Mouse (Mus musculus): Measurements from ENCODE around the gene Ccdc85c. TPM values are rescaled to one million over a fixed set of nuclear protein-coding genes. Genes with fewer than 3 reads are reported as not detected.
A peak's percentile ranks its signal among the peaks of the same experiment; 100 is the strongest.

Ccdc85c gene
- polyA plus RNA-seq, 1 experiment = 26.1 TPM

GRCm38 (mm10) chr12:108171336-108171735 is 103.9 kb downstream of the Ccdc85c start:
- no peaks in the 10 kb centered on the region for H3K36me3 ChIP-seq (ENCODE audit: control insufficient read depth, insufficient read depth, low read length)
- no peak overlapping the region for H3K4me3 ChIP-seq (ENCODE audit: control insufficient read depth, insufficient read depth, low read length)
- H3K27ac ChIP-seq (ENCODE audit: control insufficient read depth, insufficient read depth, low read length) = no peak overlapping the region
- DNase-seq = no peak
- H3K27me3 ChIP-seq (ENCODE audit: control insufficient read depth, insufficient read depth, low read length) = no peaks in the 10 kb centered on the region
- H3K4me1 ChIP-seq (replicated peaks; ENCODE audit: control insufficient read depth, insufficient read depth, low read length) = peaks cover 5% of the 10 kb centered on the region
- TF ChIP-seq CTCF (IDR thresholded peaks at IDR 0.05; ENCODE audit: borderline replicate concordance, control insufficient read depth, extremely low read depth, insufficient read depth, low read length, poor library complexity) (no peak), POLR2A (IDR thresholded peaks at IDR 0.05; ENCODE audit: control insufficient read depth, extremely low read depth, insufficient read depth, low read length, poor library complexity) (no peak)

GRCm38 (mm10) chr12:108170467-108170866 is 104.8 kb downstream of the Ccdc85c start:
- no peak for DNase-seq
- TF ChIP-seq POLR2A (IDR thresholded peaks at IDR 0.05; ENCODE audit: control insufficient read depth, extremely low read depth, insufficient read depth, low read length, poor library complexity) = no peak
- TF ChIP-seq CTCF (IDR thresholded peaks at IDR 0.05; ENCODE audit: borderline replicate concordance, control insufficient read depth, extremely low read depth, insufficient read depth, low read length, poor library complexity) = no peak
- Histone ChIP-seq H3K27me3 (ENCODE audit: control insufficient read depth, insufficient read depth, low read length) (no peaks in the 10 kb centered on the region), H3K27ac (ENCODE audit: control insufficient read depth, insufficient read depth, low read length) (no peak overlapping the region), H3K4me3 (ENCODE audit: control insufficient read depth, insufficient read depth, low read length) (no peak overlapping the region), H3K36me3 (ENCODE audit: control insufficient read depth, insufficient read depth, low read length) (no peaks in the 10 kb centered on the region), H3K4me1 (replicated peaks; ENCODE audit: control insufficient read depth, insufficient read depth, low read length) (peaks cover 5% of the 10 kb centered on the region)
- 47% methylated on average over 3 of the region's 3 CpGs for WGBS

- peaks cover 6% of the 10 kb centered on the region for H3K36me3 ChIP-seq (ENCODE audit: control insufficient read depth, insufficient read depth, low read length)
- WGBS = 58% methylated on average over 3 of the region's 3 CpGs
- no peaks in the 10 kb centered on the region for H3K27me3 ChIP-seq (ENCODE audit: control insufficient read depth, insufficient read depth, low read length)
- no peak for DNase-seq
- H3K4me3 ChIP-seq (ENCODE audit: control insufficient read depth, insufficient read depth, low read length) = no peak overlapping the region
- H3K27ac ChIP-seq (ENCODE audit: control insufficient read depth, insufficient read depth, low read length) = no peak overlapping the region
- peaks cover 5% of the 10 kb centered on the region for H3K4me1 ChIP-seq (replicated peaks; ENCODE audit: control insufficient read depth, insufficient read depth, low read length)
- TF ChIP-seq POLR2A (IDR thresholded peaks at IDR 0.05; ENCODE audit: control insufficient read depth, extremely low read depth, insufficient read depth, low read length, poor library complexity) (no peak), CTCF (IDR thresholded peaks at IDR 0.05; ENCODE audit: borderline replicate concordance, control insufficient read depth, extremely low read depth, insufficient read depth, low read length, poor library complexity) (no peak)
These were observed 106.3 kb downstream of the Ccdc85c start for GRCm38 (mm10) chr12:108168909-108169308.

- H3K36me3 ChIP-seq (ENCODE audit: control insufficient read depth, insufficient read depth, low read length) = peaks cover 43% of the 10 kb centered on the region
- no peaks in the 10 kb centered on the region for H3K27me3 ChIP-seq (ENCODE audit: control insufficient read depth, insufficient read depth, low read length)
- 97% methylated on average over 3 of the region's 3 CpGs for WGBS
- TF ChIP-seq CTCF (IDR thresholded peaks at IDR 0.05; ENCODE audit: borderline replicate concordance, control insufficient read depth, extremely low read depth, insufficient read depth, low read length, poor library complexity) (no peak), POLR2A (IDR thresholded peaks at IDR 0.05; ENCODE audit: control insufficient read depth, extremely low read depth, insufficient read depth, low read length, poor library complexity) (no peak)
- H3K4me1 ChIP-seq (replicated peaks; ENCODE audit: control insufficient read depth, insufficient read depth, low read length) = no peaks in the 10 kb centered on the region
- no peak overlapping the region for H3K27ac ChIP-seq (ENCODE audit: control insufficient read depth, insufficient read depth, low read length)
- no peak for DNase-seq
- no peak overlapping the region for H3K4me3 ChIP-seq (ENCODE audit: control insufficient read depth, insufficient read depth, low read length)
These were observed 111.5 kb downstream of the Ccdc85c start for GRCm38 (mm10) chr12:108163706-108164105.

- H3K27me3 ChIP-seq (ENCODE audit: control insufficient read depth, insufficient read depth, low read length) = no peaks in the 10 kb centered on the region
- 95% methylated on average over 1 of the region's 1 CpGs for WGBS
- TF ChIP-seq POLR2A (IDR thresholded peaks at IDR 0.05; ENCODE audit: control insufficient read depth, extremely low read depth, insufficient read depth, low read length, poor library complexity) (no peak), CTCF (IDR thresholded peaks at IDR 0.05; ENCODE audit: borderline replicate concordance, control insufficient read depth, extremely low read depth, insufficient read depth, low read length, poor library complexity) (no peak)
- peak; percentile 11 for DNase-seq
- H3K4me1 ChIP-seq (replicated peaks; ENCODE audit: control insufficient read depth, insufficient read depth, low read length) = no peaks in the 10 kb centered on the region
- peaks cover 54% of the 10 kb centered on the region for H3K36me3 ChIP-seq (ENCODE audit: control insufficient read depth, insufficient read depth, low read length)
- H3K27ac ChIP-seq (ENCODE audit: control insufficient read depth, insufficient read depth, low read length) = no peak overlapping the region
- no peak overlapping the region for H3K4me3 ChIP-seq (ENCODE audit: control insufficient read depth, insufficient read depth, low read length)
These were observed 113.2 kb downstream of the Ccdc85c start for GRCm38 (mm10) chr12:108162036-108162435.

GRCm38 (mm10) chr12:108159863-108160262 is 115.4 kb downstream of the Ccdc85c start:
- TF ChIP-seq CTCF (IDR thresholded peaks at IDR 0.05; ENCODE audit: borderline replicate concordance, control insufficient read depth, extremely low read depth, insufficient read depth, low read length, poor library complexity) = no peak
- Histone ChIP-seq H3K4me3 (ENCODE audit: control insufficient read depth, insufficient read depth, low read length) (no peak overlapping the region), H3K36me3 (ENCODE audit: control insufficient read depth, insufficient read depth, low read length) (peaks cover 67% of the 10 kb centered on the region), H3K27me3 (ENCODE audit: control insufficient read depth, insufficient read depth, low read length) (no peaks in the 10 kb centered on the region), H3K4me1 (replicated peaks; ENCODE audit: control insufficient read depth, insufficient read depth, low read length) (no peaks in the 10 kb centered on the region), H3K27ac (ENCODE audit: control insufficient read depth, insufficient read depth, low read length) (no peak overlapping the region)
- no peak for DNase-seq

Other genes starting within 250 kb of the Ccdc85c start
- gene Setd3, start 96.1 kb downstream of the Ccdc85c start, polyA plus RNA-seq (2012; rRNA removed) = 27.6 and 28.5 TPM in 2 replicates
- 36.2 and 39.3 TPM in 2 replicates for gene Ccnk, start 95.8 kb downstream of the Ccdc85c start, polyA plus RNA-seq (2012; rRNA removed)
- 0.33 and 0.54 TPM in 2 replicates for gene Hhipl1, start 30.8 kb upstream of the Ccdc85c start, polyA plus RNA-seq (2012; rRNA removed)
- 0.50 and 0.69 TPM in 2 replicates for gene Cyp46a1, start 59.0 kb upstream of the Ccdc85c start, polyA plus RNA-seq (2012; rRNA removed)
- gene Eml1, start 95.5 kb upstream of the Ccdc85c start, polyA plus RNA-seq (2012; rRNA removed) = 4.9 and 6.4 TPM in 2 replicates

Data from thymus, adult 2 months (tissue).